Mouse (Mus musculus) ES-Bruce4 (cell line): Measurements from ENCODE around the gene Wnt7a. TPM values are rescaled to one million over a fixed set of nuclear protein-coding genes. Genes with fewer than 3 reads are reported as not detected.

ENCODE experiments used
- H3K27ac ChIP-seq: 2 replicates; pipeline ENCODE4 v1.5.1; 2012; ENCODE audit warnings: low read length, inconsistent platforms; ENCODE audit not compliant: insufficient read depth
- H3K27me3 ChIP-seq: 2 replicates; pipeline ENCODE4 v1.6.1; 2012; ENCODE audit warnings: mild to moderate bottlenecking, low read length, inconsistent platforms; ENCODE audit not compliant: control insufficient read depth, poor library complexity, insufficient read depth, severe bottlenecking
- H3K36me3 ChIP-seq: 2 replicates; pipeline ENCODE4 v1.6.1; 2012; ENCODE audit warnings: inconsistent platforms, mild to moderate bottlenecking, low read length, moderate library complexity; ENCODE audit not compliant: control insufficient read depth, poor library complexity, insufficient read depth, severe bottlenecking
- H3K4me1 ChIP-seq: one replicate; pipeline ENCODE4 v1.8.1; 2011; ENCODE audit warnings: low read length; ENCODE audit not compliant: control insufficient read depth, insufficient read depth
- H3K4me3 ChIP-seq: 2 replicates; pipeline ENCODE4 v1.5.1; 2011; ENCODE audit warnings: low read depth, mild to moderate bottlenecking, low read length
- H3K9ac ChIP-seq: 2 replicates; pipeline ENCODE4 v1.6.1; 2012; ENCODE audit warnings: low read depth, mild to moderate bottlenecking, inconsistent platforms; ENCODE audit not compliant: poor library complexity, severe bottlenecking
- H3K9me3 ChIP-seq: replicated peaks from 2 replicates; pipeline ENCODE4 v1.6.1; 2012; ENCODE audit warnings: mild to moderate bottlenecking, low read length, inconsistent platforms; ENCODE audit not compliant: control insufficient read depth, poor library complexity, insufficient read depth, severe bottlenecking
- CTCF ChIP-seq: IDR thresholded peaks from one replicate; pipeline ENCODE4 v1.8.1; 2011; ENCODE audit warnings: low read depth, low read length
- EP300 ChIP-seq: IDR thresholded peaks from 2 replicates; pipeline ENCODE4 v1.6.1; 2011; ENCODE audit warnings: low read depth, low read length; ENCODE audit not compliant: insufficient read depth
- POLR2A ChIP-seq: IDR thresholded peaks from one replicate; pipeline ENCODE4 v1.8.1; 2011; ENCODE audit warnings: low read length; ENCODE audit not compliant: insufficient read depth
- polyA plus RNA-seq: library from polyadenylated mRNA; stranded (reverse); fragments of >200 nt; gene quantifications from 2 replicates; pipeline ENCODE4 v1.2.4, GENCODE M21; 2011; ENCODE audit warnings: low read depth; ENCODE audit not compliant: missing spikeins, insufficient read depth, insufficient read length

Wnt7a gene
- polyA plus RNA-seq, 1 experiment, result 5.3 TPM

DNA sequence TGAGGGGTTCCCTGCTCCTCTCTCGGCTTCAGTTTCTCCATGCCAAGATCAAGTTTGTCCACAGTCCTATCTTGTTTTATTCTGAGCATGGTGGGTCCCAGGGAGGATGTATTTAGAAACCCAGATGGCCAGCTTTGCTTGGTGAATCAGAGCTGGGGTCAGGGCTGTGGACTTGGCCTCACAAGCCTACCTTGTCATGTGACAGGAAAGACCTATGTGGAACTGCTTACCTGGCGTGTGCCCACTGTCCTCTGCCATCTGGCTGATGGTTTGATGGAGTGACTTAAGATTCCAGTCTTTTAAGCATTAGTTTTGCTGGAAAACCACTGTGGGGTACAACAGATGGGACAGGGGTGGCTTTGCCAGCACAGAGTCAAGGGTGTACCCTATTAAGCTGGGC, 48.4 kb downstream of the Wnt7a start:
- H3K4me3 ChIP-seq, result no peak overlapping the region
- no peaks in the 10 kb centered on the region for H3K36me3 ChIP-seq
- H3K9ac ChIP-seq, result no peak overlapping the region
- H3K9me3 ChIP-seq, result no peaks in the 10 kb centered on the region
- H3K4me1 ChIP-seq, result no peaks in the 10 kb centered on the region
- H3K27me3 ChIP-seq, result no peaks in the 10 kb centered on the region
- H3K27ac ChIP-seq, result no peak overlapping the region
- TF ChIP-seq EP300 (no peak), CTCF (no peak), POLR2A (no peak)

- no peaks in the 10 kb centered on the region for H3K9me3 ChIP-seq
- TF ChIP-seq CTCF, result no peak
- no peak for TF ChIP-seq EP300
- TF ChIP-seq POLR2A, result no peak
- H3K27me3 ChIP-seq, result no peaks in the 10 kb centered on the region
- no peaks in the 10 kb centered on the region for H3K36me3 ChIP-seq
- H3K4me1 ChIP-seq, result no peaks in the 10 kb centered on the region
- H3K9ac ChIP-seq, result no peak overlapping the region
- no peak overlapping the region for H3K27ac ChIP-seq
- H3K4me3 ChIP-seq, result no peak overlapping the region
Measured at GRCm38 (mm10) chr6:91360998-91361397, 50.2 kb downstream of the Wnt7a start.

DNA sequence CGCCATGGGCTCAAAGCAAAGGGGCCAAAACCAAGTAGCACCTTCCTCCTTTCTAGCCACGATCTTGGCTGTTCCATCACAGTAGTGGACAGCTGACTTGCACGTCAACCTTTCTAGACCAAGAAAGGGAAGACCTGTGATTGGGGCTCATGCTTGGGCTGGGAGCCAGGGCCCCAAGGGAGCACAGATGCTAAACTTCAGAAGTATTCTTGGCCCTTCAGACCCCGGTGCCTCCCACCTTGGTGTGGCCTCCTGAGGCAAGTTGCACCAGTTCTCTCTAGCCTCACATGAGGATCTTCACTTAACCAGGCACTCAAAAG, 50.8 kb downstream of the Wnt7a start:
- H3K4me3 ChIP-seq, result no peak overlapping the region
- no peaks in the 10 kb centered on the region for H3K9me3 ChIP-seq
- no peak overlapping the region for H3K9ac ChIP-seq
- TF ChIP-seq EP300, result no peak
- no peak for TF ChIP-seq POLR2A
- no peaks in the 10 kb centered on the region for H3K27me3 ChIP-seq
- H3K4me1 ChIP-seq, result no peaks in the 10 kb centered on the region
- H3K36me3 ChIP-seq, result no peaks in the 10 kb centered on the region
- no peak overlapping the region for H3K27ac ChIP-seq

- H3K9ac ChIP-seq, result no peak overlapping the region
- no peaks in the 10 kb centered on the region for H3K27me3 ChIP-seq
- H3K9me3 ChIP-seq, result no peaks in the 10 kb centered on the region
- no peaks in the 10 kb centered on the region for H3K4me1 ChIP-seq
- H3K36me3 ChIP-seq, result no peaks in the 10 kb centered on the region
- TF ChIP-seq POLR2A (no peak), EP300 (no peak), CTCF (no peak)
- no peak overlapping the region for H3K27ac ChIP-seq
- no peak overlapping the region for H3K4me3 ChIP-seq
Measured at GRCm38 (mm10) chr6:91359672-91360370, 51.3 kb downstream of the Wnt7a start.

- Histone ChIP-seq H3K36me3 (no peaks in the 10 kb centered on the region), H3K27ac (no peak overlapping the region), H3K4me1 (no peaks in the 10 kb centered on the region), H3K4me3 (no peak overlapping the region), H3K9me3 (no peaks in the 10 kb centered on the region), H3K9ac (no peak overlapping the region), H3K27me3 (no peaks in the 10 kb centered on the region)
- TF ChIP-seq POLR2A, result no peak
- TF ChIP-seq CTCF, result no peak
- TF ChIP-seq EP300, result no peak
Measured at GRCm38 (mm10) chr6:91358866-91359656, 52.1 kb downstream of the Wnt7a start.

DNA sequence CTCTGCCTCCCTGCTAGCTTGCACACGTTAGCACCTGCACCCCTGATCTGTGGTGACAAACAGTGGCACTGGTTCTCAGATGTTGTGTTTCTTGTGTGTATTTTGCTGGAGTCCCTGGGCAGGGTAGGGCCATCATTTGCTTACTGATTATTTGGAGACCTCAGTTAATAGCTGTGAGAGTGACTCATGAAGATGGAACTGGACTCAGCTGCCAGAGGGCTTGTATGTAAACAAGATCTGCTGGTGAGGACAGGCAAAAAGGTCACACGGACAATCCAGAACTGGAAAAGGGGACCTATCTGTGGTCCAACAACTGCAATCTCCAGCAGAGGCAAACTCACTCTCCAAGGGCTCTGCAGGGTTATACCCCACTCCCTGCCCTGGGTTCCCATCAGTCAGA, 52.8 kb downstream of the Wnt7a start:
- Histone ChIP-seq H3K4me1 (no peaks in the 10 kb centered on the region), H3K36me3 (no peaks in the 10 kb centered on the region), H3K27ac (no peak overlapping the region), H3K9me3 (no peaks in the 10 kb centered on the region), H3K27me3 (no peaks in the 10 kb centered on the region), H3K9ac (no peak overlapping the region), H3K4me3 (no peak overlapping the region)
- TF ChIP-seq CTCF (no peak), POLR2A (no peak), EP300 (no peak)
